Mouse (Mus musculus) embryonic facial prominence, embryonic 13.5 days (tissue): ENCODE results near the gene Eif2s1. TPM values are rescaled to one million over a fixed set of nuclear protein-coding genes. Genes with fewer than 3 reads are reported as not detected.

Experiments used
- polyA plus RNA-seq: library from polyadenylated mRNA; unstranded; fragments of >200 nt; fragmentation: Nextera tagmentation; extraction: Ambion mirVana; gene quantifications from 2 replicates; pipeline ENCODE4 v1.2.1, GENCODE M21; 2015

Eif2s1 gene
- polyA plus RNA-seq, 1 experiment from 2014 or later: 205 TPM

Other genes starting within 250 kb of the Eif2s1 start
- not detected in 2 replicates for gene Fam71d, start 170.3 kb upstream of the Eif2s1 start, polyA plus RNA-seq
- 19.2 and 24.6 TPM in 2 replicates for gene Mpp5, start 112.9 kb upstream of the Eif2s1 start, polyA plus RNA-seq
- 67.1 and 70.3 TPM in 2 replicates for gene Atp6v1d, start 181 bp upstream of the Eif2s1 start, polyA plus RNA-seq
- 4.2 and 5.1 TPM in 2 replicates for gene Plek2, start 45.1 kb downstream of the Eif2s1 start, polyA plus RNA-seq
- 6.4 and 8.0 TPM in 2 replicates for gene Tmem229b, start 145.8 kb downstream of the Eif2s1 start, polyA plus RNA-seq
- gene Plekhh1, start 167.3 kb downstream of the Eif2s1 start, polyA plus RNA-seq: 1.7 TPM in 2 replicates
- 36.5 and 37.6 TPM in 2 replicates for gene Pigh, start 227.8 kb downstream of the Eif2s1 start, polyA plus RNA-seq